Mouse (Mus musculus) forebrain, embryonic 11.5 days (tissue): ENCODE results near the gene Nectin1. TPM values are rescaled to one million over a fixed set of nuclear protein-coding genes. Genes with fewer than 3 reads are reported as not detected.

ENCODE experiments used
- ATAC-seq: fragments of 200-750 bp; cut with Nextera tagmentation; replicated peaks from 2 replicates; pipeline ENCODE4 v1.8.0; 2017; ENCODE audit warnings: moderate TSS enrichment; ENCODE audit not compliant: low FRiP score
- DNase-seq: peaks from one replicate; pipeline ENCODE4 v3.0.0-alpha.2; 2017; ENCODE audit warnings: low spot score
- H3K27ac ChIP-seq: fragments of 300-500 bp; sonication (generic); 2 replicates; pipeline ENCODE4 v1.5.1; 2014; ENCODE audit warnings: low read depth, low read length
- H3K27me3 ChIP-seq: fragments of 300-500 bp; sonication (generic); 2 replicates; pipeline ENCODE4 v1.6.1; 2014; ENCODE audit warnings: mild to moderate bottlenecking, low read length, mixed read lengths; ENCODE audit not compliant: control insufficient read depth, insufficient read depth
- H3K36me3 ChIP-seq: fragments of 300-500 bp; sonication (generic); 2 replicates; pipeline ENCODE4 v1.6.1; 2014; ENCODE audit warnings: mild to moderate bottlenecking, low read length, moderate library complexity, mixed read lengths; ENCODE audit not compliant: control insufficient read depth, insufficient read depth
- H3K4me1 ChIP-seq: fragments of 300-500 bp; sonication (generic); replicated peaks from 2 replicates; pipeline ENCODE4 v1.6.1; 2014; ENCODE audit warnings: low read length, mixed read lengths; ENCODE audit not compliant: control insufficient read depth, insufficient read depth
- H3K4me2 ChIP-seq: fragments of 300-500 bp; sonication (generic); 2 replicates; pipeline ENCODE4 v1.6.1; 2014; ENCODE audit warnings: low read depth, mild to moderate bottlenecking, low read length, moderate library complexity, mixed read lengths; ENCODE audit not compliant: severe bottlenecking
- H3K4me3 ChIP-seq: fragments of 300-500 bp; sonication (generic); 2 replicates; pipeline ENCODE4 v1.5.1; 2014; ENCODE audit warnings: low read depth, low read length
- H3K9ac ChIP-seq: fragments of 300-500 bp; sonication (generic); 2 replicates; pipeline ENCODE4 v1.6.1; 2014; ENCODE audit warnings: low read length
- H3K9me3 ChIP-seq: fragments of 300-500 bp; sonication (generic); 2 replicates; pipeline ENCODE4 v1.6.1; 2016; ENCODE audit warnings: low read length, mixed read lengths; ENCODE audit not compliant: control insufficient read depth
- WGBS: fragments of 180-500 bp; shearing (Covaris S2); extraction: QIAGEN DNeasy Blood & Tissue Kit; methylation state at CpG from one replicate; pipeline ENCODE4 v1.1.7; 2014; 5-methylcytosine and 5-hydroxymethylcytosine counted together
- polyA plus RNA-seq: library from polyadenylated mRNA; unstranded; fragments of >200 nt; fragmentation: Nextera tagmentation; extraction: Ambion mirVana; gene quantifications from 2 replicates; pipeline ENCODE4 v1.2.1, GENCODE M21; 2014

The Nectin1 gene
- 12.3 and 12.4 TPM in 2 replicates for polyA plus RNA-seq

DNA sequence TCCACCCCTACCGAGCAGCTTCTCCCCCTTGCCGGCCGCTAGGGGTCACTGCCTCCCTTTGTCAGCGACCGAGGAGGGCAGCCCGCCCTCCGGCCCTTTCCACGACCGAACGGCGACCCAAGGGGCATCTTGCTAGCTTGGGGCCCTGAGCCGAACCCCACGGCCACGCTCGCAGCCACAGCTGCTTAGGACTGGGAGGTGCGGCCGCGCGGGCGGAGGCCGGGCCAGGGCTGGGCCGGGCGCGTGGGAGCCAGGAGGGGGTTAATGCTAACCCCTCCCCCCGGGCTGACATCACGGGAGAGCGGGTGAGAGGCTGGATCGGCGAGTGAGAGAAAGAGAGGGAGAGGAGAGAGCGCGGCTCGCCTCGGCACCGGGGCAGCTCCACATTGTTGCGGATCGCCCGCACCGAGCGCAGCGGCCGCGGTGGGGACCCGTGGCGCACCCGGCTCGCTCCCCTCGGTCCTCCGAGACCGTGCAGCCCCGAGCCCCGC is at the start of gene Nectin1:
Gene Nectin1 (plus strand): TSS at position 338 of the 491 bp plus-strand sequence.
- WGBS: 0% methylated on average over 44 of the region's 51 CpGs
- DNase-seq (peak; percentile 96), ATAC-seq (peak; percentile 81)
- H3K4me2 ChIP-seq: peak within 1 kb of the TSS; percentile 86
- no peaks in the 10 kb centered on the region for H3K36me3 ChIP-seq
- peak within 1 kb of the TSS; percentile 94 for H3K27ac ChIP-seq
- H3K27me3 ChIP-seq: no peaks in the 10 kb centered on the region
- no peaks in the 10 kb centered on the region for H3K9me3 ChIP-seq
- peak within 1 kb of the TSS; percentile 91 for H3K9ac ChIP-seq
- peak within 1 kb of the TSS; percentile 67 for H3K4me3 ChIP-seq
- H3K4me1 ChIP-seq: peaks cover 26% of the 10 kb centered on the region

DNA sequence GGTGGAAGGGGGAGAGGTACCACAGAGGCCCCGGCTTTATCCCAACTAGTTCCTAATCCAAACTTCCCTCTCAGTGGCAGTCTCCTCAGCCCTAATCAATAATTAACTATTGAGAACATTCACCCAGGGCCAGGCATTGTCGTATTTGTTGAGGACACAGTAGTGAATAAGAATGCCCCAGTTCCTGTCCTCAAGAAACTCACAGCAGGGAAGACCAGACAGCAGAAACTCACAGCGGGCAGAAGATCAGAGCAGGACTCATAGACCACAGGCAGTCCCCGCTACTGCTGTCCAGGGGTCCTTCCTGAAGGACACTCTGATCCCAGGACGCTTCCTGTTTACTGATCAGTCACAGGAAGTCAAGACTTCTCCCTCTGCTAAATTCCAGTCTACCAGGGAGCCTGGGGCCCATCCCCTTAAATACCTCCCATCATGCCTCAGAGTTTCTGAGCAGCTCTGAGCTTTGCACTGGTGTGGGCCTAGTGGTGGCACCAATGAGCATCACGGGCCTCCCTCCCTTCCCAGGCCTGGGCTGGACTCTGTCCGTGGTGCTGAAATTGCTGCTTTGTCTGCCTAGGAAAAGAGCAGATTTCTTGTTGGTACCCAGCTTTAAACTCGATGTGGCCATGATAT is 45.6 kb upstream of the Nectin1 start:
- Histone ChIP-seq H3K36me3 (no peaks in the 10 kb centered on the region), H3K27ac (no peak overlapping the region), H3K9me3 (no peaks in the 10 kb centered on the region), H3K27me3 (no peaks in the 10 kb centered on the region), H3K4me2 (no peak overlapping the region), H3K4me3 (no peak overlapping the region), H3K4me1 (no peaks in the 10 kb centered on the region), H3K9ac (no peak overlapping the region)
- ATAC-seq: no peak
- DNase-seq: peak; percentile 89
- WGBS: 7% methylated on average over 8 of the region's 8 CpGs

GRCm38 (mm10) chr9:43698841-43699240 is 44.9 kb upstream of the Nectin1 start:
- H3K9me3 ChIP-seq: no peaks in the 10 kb centered on the region
- no peak overlapping the region for H3K4me3 ChIP-seq
- 79% methylated on average over 10 of the region's 10 CpGs for WGBS
- H3K36me3 ChIP-seq: no peaks in the 10 kb centered on the region
- H3K4me1 ChIP-seq: no peaks in the 10 kb centered on the region
- no peaks in the 10 kb centered on the region for H3K27me3 ChIP-seq
- ATAC-seq: no peak
- H3K27ac ChIP-seq: no peak overlapping the region
- no peak overlapping the region for H3K4me2 ChIP-seq
- no peak for DNase-seq
- no peak overlapping the region for H3K9ac ChIP-seq

- no peak for DNase-seq
- no peak overlapping the region for H3K4me3 ChIP-seq
- no peaks in the 10 kb centered on the region for H3K27me3 ChIP-seq
- H3K4me1 ChIP-seq: no peaks in the 10 kb centered on the region
- no peaks in the 10 kb centered on the region for H3K36me3 ChIP-seq
- WGBS: 75% methylated on average over 11 of the region's 11 CpGs
- peak overlapping the region; percentile 50 for H3K27ac ChIP-seq
- H3K4me2 ChIP-seq: no peak overlapping the region
- no peak overlapping the region for H3K9ac ChIP-seq
- ATAC-seq: no peak
- H3K9me3 ChIP-seq: no peaks in the 10 kb centered on the region
These were observed 44.2 kb upstream of the Nectin1 start for GRCm38 (mm10) chr9:43699417-43700225.

- H3K9ac ChIP-seq: no peak overlapping the region
- peak overlapping the region; percentile 41; the same call in 1 of the 2 replicates for H3K27ac ChIP-seq
- WGBS: 81% methylated on average over 3 of the region's 3 CpGs
- no peak for ATAC-seq
- no peaks in the 10 kb centered on the region for H3K4me1 ChIP-seq
- no peak overlapping the region for H3K4me3 ChIP-seq
- no peak overlapping the region for H3K4me2 ChIP-seq
- H3K9me3 ChIP-seq: no peaks in the 10 kb centered on the region
- no peaks in the 10 kb centered on the region for H3K27me3 ChIP-seq
- no peaks in the 10 kb centered on the region for H3K36me3 ChIP-seq
- DNase-seq: no peak
These were observed 43.6 kb upstream of the Nectin1 start for GRCm38 (mm10) chr9:43700226-43700579.

- H3K4me3 ChIP-seq: no peak overlapping the region
- ATAC-seq (no peak), DNase-seq (no peak)
- no peaks in the 10 kb centered on the region for H3K27me3 ChIP-seq
- H3K4me1 ChIP-seq: no peaks in the 10 kb centered on the region
- no peaks in the 10 kb centered on the region for H3K9me3 ChIP-seq
- H3K27ac ChIP-seq: no peak overlapping the region
- H3K4me2 ChIP-seq: no peak overlapping the region
- no peaks in the 10 kb centered on the region for H3K36me3 ChIP-seq
- no peak overlapping the region for H3K9ac ChIP-seq
These were observed 42.0 kb upstream of the Nectin1 start for GRCm38 (mm10) chr9:43701748-43702147.

GRCm38 (mm10) chr9:43707571-43707970 is 36.2 kb upstream of the Nectin1 start:
- H3K9ac ChIP-seq: no peak overlapping the region
- no peak for ATAC-seq
- WGBS: 85% methylated on average over 4 of the region's 4 CpGs

GRCm38 (mm10) chr9:43708715-43709114 is 35.1 kb upstream of the Nectin1 start:
- Histone ChIP-seq H3K9ac (no peak overlapping the region), H3K36me3 (no peaks in the 10 kb centered on the region), H3K4me3 (no peak overlapping the region), H3K4me1 (no peaks in the 10 kb centered on the region), H3K4me2 (no peak overlapping the region), H3K27ac (no peak overlapping the region), H3K27me3 (no peaks in the 10 kb centered on the region), H3K9me3 (no peaks in the 10 kb centered on the region)
- DNase-seq (no peak), ATAC-seq (no peak)
- WGBS: 84% methylated on average over 2 of the region's 2 CpGs

More at GRCm38 (mm10) chr9:43707571-43707970, 36.2 kb upstream of the Nectin1 start:
- no peak overlapping the region for H3K27ac ChIP-seq
- no peaks in the 10 kb centered on the region for H3K27me3 ChIP-seq
- no peaks in the 10 kb centered on the region for H3K36me3 ChIP-seq
- DNase-seq: no peak
- no peaks in the 10 kb centered on the region for H3K9me3 ChIP-seq
- no peaks in the 10 kb centered on the region for H3K4me1 ChIP-seq
- no peak overlapping the region for H3K4me3 ChIP-seq
- H3K4me2 ChIP-seq: no peak overlapping the region
